Mouse (Mus musculus) left cerebral cortex, postnatal 4 days (tissue): ENCODE results near the gene Cyth3. TPM values are rescaled to one million over a fixed set of nuclear protein-coding genes. Genes with fewer than 3 reads are reported as not detected.
A peak's percentile ranks its signal among the peaks of the same experiment; 100 is the strongest.

Source experiments
- DNase-seq: peaks from one replicate; pipeline ENCODE4 v3.0.0-alpha.2; 2022
- intact Hi-C: fragments of 180-260 bp; cut with DNase I; formaldehyde crosslinking; loops from one replicate; pipeline ENCODE4 v1.15.1; 2025
- total RNA-seq, 2 experiments: library from RNA; stranded (reverse); gene quantifications; 2 replicates each; pipeline ENCODE4 v1.2.3; 2021

Gene Cyth3
- total RNA-seq, result 100 to 1,000 TPM in 1 of 2 experiments, 10 to 100 TPM in 1; 88.2 to 115 TPM

DNA sequence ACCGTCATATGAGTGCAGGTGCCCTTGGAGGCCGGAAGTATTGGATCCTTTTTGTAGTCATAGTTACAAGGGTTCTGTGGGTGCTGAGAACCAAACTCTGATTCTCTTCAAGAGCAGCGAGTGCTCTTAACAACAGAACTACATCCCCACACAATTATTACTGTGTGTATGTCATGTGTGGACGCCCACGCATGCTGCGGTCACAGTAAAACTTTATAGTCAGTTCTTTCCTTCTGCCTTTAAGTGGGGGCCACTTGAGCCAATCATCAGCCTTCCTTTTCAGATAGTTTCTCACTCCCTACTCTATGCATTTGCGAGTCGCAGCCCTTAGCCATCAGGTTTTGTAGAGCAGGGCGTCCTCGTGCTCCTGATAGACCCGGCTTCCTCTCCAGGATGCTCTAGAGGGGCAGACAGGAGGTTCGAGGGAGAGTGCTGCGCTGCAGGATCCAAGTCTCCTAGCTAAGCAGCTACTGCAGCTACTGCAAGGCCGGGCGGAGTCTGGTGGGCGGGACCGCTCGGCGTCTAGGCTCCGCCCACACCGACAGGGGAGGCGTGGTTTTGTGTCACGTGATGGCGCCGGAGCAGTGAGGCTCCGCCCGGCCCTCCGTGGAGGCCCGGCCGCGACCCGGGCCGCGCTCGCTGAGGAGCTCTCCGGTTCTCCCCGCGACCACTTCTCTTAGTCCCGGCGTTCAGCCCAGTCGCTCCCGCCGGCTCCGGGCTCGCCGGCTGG is at the start of gene Cyth3:
TSS of gene Cyth3 (plus strand) at position 555 of the 730 bp plus-strand sequence.
- peak; percentile 93 for DNase-seq
- intact Hi-C loops, result no loop called here

DNA sequence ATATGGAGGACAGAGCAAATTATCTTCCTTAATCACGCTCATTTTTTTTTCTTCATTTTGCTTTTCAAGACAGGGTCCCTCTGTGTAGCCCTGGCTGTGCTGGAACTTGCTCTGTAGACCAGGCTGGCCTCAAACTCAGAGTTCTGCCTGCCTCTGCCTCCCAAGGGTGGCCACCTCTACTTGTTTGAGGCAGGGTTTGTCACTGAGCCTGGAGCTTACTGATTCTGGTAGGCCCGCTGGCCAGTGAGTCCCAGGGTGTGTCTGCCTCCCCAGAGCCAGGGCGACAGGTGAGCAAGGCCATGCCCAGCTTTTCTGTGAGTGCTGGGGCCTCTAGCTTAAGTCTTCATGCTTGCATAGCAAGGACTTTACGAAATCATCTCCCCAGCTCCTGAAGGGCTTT is 49.2 kb upstream of the Cyth3 start:
- DNase-seq, result no peak
- intact Hi-C loops, result no loop called here

DNA sequence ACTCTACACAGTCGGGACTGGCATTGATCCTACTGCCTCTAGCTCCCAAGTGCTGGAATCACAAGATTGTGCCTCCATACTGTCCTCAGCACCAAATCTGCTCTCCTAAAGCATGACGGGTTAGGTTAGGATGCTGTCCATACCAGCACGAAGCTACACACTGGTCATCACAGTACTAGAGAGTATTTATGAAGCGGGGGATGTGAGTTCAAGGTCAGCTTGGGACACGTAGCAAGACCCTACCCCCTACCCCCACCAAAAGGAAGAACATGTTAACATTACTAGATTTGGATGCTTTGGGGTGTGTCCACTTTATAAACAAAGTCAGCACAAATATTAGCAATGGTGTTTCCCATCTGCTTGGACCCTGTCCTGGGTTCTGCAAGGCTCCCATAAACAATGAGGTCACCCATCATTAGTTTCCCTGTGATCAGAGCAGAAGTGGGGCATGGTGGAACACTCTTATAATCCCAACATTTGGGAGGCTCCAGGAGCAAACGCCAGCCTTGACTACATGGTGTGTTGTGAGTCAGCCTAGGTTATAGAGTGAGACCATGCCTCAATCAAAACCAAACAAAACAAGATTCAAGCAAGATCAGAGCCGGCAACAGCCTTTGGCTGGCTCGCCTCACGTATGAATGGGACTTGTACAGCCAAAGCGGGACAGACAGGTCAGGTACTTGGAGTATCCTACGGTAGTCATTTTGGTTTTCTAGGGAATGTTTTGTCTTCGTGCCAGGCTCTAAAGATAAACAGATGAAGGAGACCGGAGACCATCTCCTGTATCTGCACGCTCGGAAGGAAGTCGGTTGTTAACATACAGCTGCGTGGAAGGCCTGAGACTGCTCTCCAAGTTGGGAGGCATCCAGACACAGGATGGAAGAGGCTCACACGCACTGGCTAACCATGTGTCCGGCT is 47.7 kb upstream of the Cyth3 start:
- intact Hi-C loops, result no loop called here
- no peak for DNase-seq

DNA sequence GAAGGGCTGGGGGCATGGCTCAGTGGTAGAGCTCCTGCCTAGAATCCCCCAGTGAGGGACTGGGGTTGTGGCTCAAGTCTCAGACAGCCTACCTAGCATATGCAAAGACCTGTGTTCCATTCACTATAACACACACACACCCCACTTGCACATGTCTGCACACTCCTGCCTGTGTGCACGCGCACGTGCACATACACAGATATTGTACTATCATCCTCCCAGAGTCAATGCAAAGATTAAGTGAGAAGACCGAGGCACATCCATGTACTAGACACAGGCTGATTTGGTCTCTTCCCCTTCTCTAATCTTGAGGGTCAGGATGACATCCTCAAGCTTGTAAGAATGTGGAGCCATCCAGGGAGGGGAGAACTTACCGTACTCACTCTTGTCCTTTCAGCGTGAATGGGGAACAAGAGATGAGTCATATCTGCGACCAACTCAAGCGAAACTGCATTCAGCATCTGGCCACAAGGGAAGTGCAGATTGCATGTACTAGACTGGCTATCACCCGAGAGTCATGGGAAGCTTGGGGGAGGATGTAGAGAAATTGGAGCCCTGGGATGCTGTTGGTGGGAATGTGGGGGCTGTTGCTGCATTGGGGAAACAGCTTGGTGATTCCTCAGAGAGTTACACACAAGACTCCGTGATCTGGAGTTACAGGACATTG is 42.6 kb upstream of the Cyth3 start:
- DNase-seq, result no peak
- intact Hi-C loops, result no loop called here

DNA sequence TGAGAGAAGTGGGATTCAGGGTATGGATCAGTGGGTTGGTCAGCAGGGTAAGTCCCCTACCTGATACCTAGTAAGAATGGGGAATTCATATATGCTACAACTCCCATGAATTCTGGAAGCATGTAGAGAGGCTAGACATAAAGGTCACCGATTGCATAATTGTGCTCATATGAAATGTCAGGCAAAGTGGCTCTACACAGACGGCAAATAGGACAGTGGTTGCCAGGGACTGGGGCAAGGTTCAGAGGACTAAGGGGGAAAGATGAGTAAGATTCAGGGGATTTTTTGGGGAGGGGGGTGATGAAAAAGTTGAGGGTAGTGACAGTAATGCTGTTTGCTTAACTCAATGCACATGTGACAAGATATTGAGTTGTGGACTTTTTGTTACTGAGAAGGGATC is 41.3 kb upstream of the Cyth3 start:
- DNase-seq, result no peak
- intact Hi-C loops, result no loop called here

DNA sequence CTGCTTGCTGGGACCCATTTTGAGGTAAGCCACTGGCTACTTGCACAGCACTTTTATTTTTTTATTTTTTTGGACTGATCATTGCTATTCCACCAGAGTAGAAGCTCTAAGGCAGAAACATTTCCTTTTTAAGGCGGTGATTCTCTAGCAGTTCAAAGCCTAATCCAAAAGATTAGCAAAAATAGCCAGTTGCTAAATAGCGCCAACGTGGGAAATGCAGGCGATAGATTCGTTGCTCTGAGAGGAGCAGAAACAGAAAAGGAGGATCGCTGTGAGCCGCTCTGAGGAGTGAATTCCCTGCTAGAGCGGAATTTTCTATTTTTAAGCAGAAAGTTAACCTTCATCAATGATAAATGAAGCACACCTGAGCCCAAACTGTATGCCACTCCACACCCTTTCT is 40.4 kb upstream of the Cyth3 start:
- intact Hi-C loops, result no loop called here
- no peak for DNase-seq

DNA sequence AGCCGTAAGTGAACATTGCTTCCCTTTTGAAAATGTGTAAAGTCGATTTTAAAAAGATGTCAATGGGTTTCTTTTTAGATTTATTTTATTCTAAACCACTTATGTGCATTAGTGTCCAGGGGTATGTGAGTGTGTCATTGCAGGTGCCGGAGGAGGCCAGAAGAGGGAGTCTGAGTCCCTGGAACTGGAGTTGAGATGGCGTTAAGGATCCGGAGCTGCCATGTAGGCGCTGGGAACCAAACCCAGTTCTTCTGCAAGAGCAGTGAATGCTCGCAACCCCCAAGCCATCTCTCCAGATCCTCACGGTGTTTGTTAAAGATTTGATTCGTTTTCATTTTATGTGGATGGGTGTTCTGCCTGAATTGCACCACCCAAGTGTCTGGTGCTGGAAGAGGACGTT is 39.2 kb upstream of the Cyth3 start:
- intact Hi-C loops, result no loop called here
- no peak for DNase-seq

DNA sequence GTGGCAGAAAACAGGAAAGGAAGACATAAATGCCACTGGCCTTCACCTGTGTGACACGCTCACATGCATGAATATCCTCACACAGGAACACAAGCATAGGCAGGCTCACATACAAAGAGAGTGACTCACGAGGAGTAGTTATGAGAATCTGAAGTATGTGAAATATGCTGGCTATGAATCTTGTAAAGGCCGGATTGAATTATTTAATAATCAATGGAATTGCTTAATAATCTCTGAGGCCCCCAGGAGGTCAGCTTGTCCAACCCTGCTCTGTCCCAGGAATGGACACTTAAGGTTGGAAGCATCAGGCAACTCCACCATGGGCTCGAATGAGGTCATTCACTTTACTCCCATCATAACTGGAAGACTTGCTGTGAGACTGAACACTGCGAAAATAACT is 37.3 kb upstream of the Cyth3 start:
- intact Hi-C loops, result no loop called here
- DNase-seq, result no peak

DNA sequence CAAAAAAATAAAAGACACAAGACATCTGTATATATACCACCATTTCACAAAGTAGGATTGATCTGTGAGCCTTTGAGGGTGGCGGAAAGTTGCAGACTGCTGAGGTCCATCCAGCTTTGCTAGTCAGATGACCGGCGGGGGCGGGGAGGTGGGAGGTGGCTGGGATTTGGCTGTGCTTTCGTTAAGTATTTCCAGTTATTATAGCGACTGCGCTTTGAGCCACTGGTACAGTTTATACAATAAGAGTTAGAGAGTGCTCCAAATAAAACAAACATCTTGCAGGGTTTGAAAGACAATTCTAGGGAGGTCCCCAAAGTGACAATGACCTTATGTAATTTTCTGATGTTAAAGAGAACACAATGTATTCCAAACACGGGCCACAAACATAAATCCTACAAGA is 35.9 kb upstream of the Cyth3 start:
- DNase-seq, result no peak
- intact Hi-C loops, result no loop called here

DNA sequence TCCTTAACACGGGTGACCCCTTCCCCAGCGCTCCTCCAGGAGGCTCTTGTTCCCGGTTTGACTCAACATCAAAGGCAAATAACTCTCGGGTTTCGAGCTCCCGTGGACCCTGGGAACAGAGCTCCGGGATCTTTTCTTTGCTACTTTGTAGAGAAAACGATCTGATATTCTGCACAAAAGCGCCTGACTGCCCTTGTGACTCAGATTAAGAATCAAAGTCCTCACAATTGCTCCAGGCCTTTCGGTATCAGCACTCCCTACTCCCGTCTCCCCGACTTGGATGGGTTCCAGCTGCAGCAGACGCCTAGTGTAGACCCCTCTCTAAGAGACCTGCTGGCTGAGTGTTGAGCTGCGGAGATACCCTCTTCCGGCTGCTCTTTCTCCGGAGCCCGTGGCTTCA is 33.1 kb upstream of the Cyth3 start:
- intact Hi-C loops, result no loop called here
- DNase-seq, result peak; percentile 56

DNA sequence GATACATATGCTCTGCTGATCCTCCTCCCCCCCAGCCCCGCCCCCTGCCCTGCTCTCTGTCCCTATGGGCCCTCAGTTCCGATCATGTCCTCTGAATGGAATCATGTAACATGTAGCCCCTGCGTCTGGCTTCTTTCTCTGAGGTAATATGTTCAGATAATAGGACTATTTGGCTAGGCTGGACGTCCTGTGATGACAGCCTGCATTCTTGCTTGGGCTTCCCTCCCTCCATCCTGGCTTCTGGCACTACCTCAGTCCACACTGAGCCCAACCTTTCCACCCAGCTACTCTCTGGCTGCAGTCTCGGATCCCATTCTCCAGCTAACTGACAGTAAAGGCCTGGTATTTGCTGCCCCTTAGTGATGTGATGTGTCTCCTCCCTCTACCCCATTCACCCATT is 29.3 kb upstream of the Cyth3 start:
- DNase-seq, result no peak
- intact Hi-C loops, result no loop called here

DNA sequence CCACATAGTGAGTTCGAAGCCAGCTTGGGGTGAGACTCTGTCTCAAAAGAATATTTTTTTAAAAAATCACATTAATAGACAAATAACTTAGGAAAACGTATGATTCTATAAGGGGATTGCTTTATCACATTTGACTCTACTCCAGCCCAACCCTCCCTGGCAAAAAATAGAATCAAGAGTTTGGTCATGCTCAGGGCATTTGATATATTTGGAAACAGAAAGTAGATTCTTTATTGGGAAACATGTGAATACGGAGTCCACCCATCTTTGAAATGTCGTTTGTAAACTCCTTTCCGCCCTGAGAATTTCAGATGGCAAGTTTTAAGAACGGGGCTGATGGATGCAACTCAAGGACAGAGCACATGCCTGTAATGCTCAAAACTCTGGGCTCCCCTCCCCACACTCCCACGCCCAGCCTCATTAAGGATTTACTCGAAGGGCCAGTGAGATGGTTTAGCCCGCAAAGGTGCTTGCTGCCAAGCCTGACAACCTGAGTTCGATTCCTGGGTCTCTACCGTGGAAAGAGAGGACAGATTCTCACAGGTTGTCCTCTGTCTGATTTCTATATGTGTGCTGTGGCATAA is 28.6 kb upstream of the Cyth3 start:
- no peak for DNase-seq
- intact Hi-C loops, result no loop called here

DNA sequence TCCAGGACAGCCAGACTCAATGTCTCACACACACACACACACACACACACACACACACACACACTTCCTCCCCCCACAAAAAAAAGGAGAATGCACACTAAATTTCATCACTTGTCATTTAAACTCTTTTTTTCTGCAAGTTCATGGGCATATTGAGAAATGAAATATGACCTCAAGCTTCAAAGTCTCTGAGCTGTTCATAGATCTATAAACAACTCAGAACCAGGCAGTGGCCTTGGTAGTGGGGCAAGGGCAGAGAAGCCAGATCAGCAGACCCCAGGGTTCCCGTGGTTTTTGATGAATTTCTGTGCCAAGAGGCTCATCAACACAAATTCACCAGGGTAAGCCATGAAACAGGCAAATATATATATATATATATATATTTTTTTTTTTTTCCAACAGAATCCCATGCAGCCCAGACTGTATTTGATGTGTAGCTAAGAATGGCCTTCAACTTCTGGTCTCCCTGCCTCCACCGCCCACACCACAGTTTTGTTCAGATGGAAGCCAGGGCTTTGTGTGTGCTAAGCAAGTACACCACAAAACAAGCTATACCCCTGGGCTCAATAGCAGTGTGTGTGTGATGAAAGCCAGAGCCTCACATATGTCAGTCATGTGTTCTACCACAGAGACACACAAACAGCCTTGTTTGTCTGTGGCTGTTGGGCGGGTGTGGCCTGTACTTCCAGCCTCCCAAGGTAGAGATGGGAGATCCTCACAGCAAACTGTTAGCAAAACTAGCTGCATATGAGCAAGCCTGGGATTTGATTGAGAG is 27.8 kb upstream of the Cyth3 start:
- DNase-seq, result no peak
- intact Hi-C loops, result no loop called here

DNA sequence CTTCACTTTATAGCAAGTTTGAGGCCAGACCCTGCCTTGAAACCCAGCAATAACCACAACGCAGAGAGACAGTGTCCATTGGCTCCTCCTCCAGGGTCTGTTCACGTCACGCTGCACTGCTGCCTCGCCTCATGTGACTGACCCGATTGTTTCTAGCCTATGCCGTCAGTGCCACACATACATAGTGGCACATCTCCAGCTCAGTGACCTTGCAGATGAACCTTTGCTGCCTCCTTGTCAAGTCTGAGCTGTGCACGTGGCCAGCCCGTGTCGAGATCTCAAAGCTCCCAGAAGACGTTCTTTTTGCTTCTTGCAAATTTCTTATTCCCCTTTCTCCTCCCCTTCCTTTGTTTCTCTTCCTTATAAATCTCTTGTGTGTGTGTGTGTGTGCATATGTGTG is 20.2 kb upstream of the Cyth3 start:
- no peak for DNase-seq
- intact Hi-C loops, result no loop called here

DNA sequence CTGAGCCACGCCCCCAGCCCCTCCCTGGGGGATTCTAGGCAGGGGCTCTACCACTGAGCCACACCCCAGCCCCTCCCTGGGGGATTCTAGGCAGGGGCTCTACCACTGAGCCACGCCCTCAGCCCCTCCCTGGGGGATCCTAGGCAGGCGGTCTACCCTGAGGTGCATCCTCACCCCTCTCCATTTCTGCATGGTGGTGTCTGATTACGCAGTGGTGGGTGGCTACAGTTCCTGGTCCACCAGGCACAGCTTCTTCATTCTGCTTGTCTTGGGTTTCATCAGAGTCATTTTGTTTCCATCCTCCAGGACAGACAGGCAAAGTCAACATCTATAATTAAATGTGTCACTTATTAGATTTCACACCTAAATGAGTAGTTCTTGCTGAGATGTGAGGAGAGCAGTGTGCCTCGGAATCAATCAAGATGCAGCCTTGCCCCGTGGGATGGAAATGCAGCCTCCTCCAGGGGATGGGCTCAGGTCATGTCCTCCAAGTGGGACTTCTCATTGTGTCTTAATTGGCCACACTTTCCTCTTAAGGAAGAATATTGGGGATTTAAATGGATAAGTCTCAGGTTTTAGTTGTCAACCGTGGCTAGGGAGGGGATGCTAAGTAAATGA is 18.0 kb upstream of the Cyth3 start:
- intact Hi-C loops, result no loop called here
- no peak for DNase-seq

DNA sequence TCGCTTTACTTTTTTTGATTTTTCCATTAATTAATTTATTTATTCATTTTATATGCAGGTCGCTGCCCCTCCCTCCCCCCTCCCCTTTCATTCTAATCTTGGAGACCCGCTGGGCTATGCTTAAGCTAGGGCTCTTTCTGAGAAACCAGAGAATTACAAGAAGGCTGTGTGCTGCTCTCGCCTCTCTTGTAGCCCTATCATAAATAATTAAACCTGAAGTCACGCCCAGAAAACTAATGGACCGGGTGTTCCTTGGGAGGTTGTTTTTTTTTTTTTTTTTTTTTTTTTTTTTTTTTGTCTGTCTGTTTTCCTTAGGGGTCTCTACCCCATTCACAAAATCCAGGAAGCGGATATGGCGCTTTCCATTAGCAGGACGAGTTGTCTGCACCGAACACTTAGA is 15.5 kb upstream of the Cyth3 start:
- DNase-seq, result no peak
- intact Hi-C loops, result no loop called here

DNA sequence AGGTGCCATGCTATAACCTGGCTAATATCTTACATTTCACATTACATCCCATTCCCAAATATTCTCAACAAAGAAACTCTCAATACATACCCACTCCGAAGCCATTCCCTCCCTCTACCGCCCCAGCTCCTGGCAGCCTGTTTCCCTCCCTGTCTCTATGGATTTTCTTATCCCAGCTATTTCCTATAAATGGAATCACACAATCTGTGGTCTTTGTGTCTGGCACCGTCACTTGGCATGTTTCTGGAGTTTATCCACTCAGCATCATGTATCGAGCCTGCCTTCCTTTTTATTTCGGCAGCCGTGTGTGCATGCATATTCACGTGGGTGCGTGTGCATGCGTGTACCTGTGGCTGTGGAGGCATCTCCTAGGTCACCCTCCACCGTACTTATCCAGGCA is 14.1 kb upstream of the Cyth3 start:
- intact Hi-C loops, result no loop called here
- no peak for DNase-seq

DNA sequence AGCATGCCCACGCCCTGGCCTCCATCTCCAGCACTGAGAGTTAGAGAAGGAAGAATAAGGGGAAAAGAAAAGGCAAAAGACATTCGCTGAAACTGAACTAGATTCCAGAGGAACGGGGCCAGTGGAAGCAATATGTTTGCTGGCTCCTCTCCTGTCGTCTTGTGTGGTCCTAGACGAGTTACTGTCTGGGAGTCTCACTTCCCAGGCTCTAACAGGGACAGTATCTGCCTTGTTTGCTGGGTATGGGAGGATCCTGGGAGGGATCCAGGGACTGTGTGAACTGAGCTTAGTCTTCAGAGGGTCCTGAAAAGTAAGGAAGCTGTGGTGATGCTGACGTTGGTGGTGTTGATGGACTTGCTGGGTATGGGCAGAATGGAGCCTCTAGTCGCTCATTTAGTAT is 10.3 kb upstream of the Cyth3 start:
- DNase-seq, result no peak
- intact Hi-C loops, result no loop called here

DNA sequence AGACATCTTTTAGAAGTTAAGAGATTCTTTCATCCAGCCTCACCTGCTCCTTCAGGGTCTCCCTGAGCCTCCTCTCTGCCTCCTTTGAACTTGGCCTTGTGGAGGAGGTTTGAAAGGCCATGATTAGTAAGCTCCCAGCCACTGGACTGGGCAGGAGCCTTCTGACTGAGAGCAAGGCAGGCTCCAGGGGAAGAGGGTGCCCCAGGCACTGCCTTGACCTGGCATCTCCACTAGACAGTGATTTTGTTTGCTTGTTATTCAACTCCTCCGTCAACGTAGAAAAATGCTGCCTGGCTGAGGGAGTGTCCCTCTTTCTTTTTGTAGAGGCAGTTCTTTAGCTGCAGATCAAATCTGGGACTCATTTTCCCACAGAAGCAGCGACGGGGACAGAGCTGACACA is 9.0 kb upstream of the Cyth3 start:
- no peak for DNase-seq
- intact Hi-C loops, result no loop called here

DNA sequence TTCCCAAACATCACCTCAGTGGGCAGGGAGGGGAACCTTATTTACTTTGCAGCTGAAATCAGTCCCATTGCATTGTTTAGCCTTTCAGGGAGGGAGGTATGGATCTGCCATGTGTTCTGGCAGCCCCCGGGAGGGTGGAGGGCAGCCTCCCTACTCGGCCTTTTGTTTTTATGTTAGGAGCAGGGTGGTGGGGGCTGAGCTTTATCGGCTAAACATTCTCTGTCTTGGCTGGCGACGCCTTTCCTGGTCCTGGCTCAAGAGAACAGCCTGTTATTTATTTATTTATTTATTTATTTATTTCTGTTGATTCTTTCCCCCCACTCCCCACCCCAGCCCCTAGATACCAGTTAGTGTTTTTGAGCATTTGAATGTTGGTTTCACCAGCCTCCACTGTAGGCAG is 7.7 kb upstream of the Cyth3 start:
- intact Hi-C loops, result no loop called here
- DNase-seq, result no peak
